Mouse (Mus musculus): ENCODE measurements around the gene Zfp319. TPM values are rescaled to one million over a fixed set of nuclear protein-coding genes. Genes with fewer than 3 reads are reported as not detected.

The Zfp319 gene
- polyA plus RNA-seq, 1 experiment from 2014 or later, result 12.3 TPM

DNA sequence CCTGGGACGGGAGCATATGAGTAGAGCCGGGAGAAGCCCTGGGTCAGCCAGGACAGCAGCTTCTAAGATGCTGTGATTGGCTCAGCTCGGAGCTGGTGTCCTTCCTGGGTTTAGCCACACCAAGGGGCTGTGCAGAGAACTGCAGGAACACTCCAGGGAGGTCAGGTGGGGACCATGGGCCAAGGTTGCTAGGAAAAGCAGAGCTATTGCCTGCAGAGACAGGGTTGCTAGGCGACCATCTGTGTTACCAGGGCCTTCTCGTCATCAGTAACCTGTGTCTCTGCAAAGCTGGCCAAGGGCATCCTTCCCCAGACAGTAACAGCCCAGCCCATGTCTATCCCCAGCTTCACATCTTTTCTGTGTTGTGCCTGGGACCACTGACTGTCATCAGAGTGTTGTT, 50.3 kb downstream of the Zfp319 start:
- no peak for TF ChIP-seq CTCF (IDR thresholded peaks at IDR 0.05)
- POLR2A ChIA-PET, result interaction anchor here (0.6 to 1.1 kb wide), 3 partner anchors 15 to 215 kb away, joined by 4 read pairs; no protein-coding TSS in a partner anchor
- no peak for ATAC-seq
- H3K27me3 ChIP-seq, result peaks cover 8% of the 10 kb centered on the region
- in situ Hi-C loops (cut with MboI; ENCODE audit: low pct_unique_long_range_greater_than_20kb), result no loop called here
- CTCF ChIA-PET, result interaction anchor here (1.3 kb wide), 1 partner anchor 14 kb away, joined by 5 read pairs; no protein-coding TSS in a partner anchor
- DNase-seq (ENCODE audit: low read depth, low spot score), result no peak

Other genes with a start within 250 kb of the Zfp319 start
- gene Kifc3, start 129.1 kb downstream of the Zfp319 start, polyA plus RNA-seq (2021), result 158 TPM
- gene Cngb1, start 25.4 kb downstream of the Zfp319 start, polyA plus RNA-seq (2021), result 0.15 TPM
- gene Tepp, start 21.4 kb downstream of the Zfp319 start, polyA plus RNA-seq (2021), result not detected
- gene Usb1, start 334 bp upstream of the Zfp319 start, polyA plus RNA-seq (2021), result 37.8 TPM
- 8.1 TPM for gene Mmp15, start 20.3 kb upstream of the Zfp319 start, polyA plus RNA-seq (2021)
- 64.5 TPM for gene Cfap20, start 102.9 kb upstream of the Zfp319 start, polyA plus RNA-seq (2021)
- gene Csnk2a2, start 158.1 kb upstream of the Zfp319 start, polyA plus RNA-seq (2021), result 87.3 TPM
- gene Ccdc113, start 202.1 kb upstream of the Zfp319 start, polyA plus RNA-seq (2021), result 1.0 TPM
- not detected for gene Prss54, start 244.4 kb upstream of the Zfp319 start, polyA plus RNA-seq (2021)

Data from Patski (cell line).